Mouse (Mus musculus) intestine, postnatal 0 days (tissue): ENCODE measurements around the gene 1110059E24Rik. TPM values are rescaled to one million over a fixed set of nuclear protein-coding genes. Genes with fewer than 3 reads are reported as not detected.

Source experiments
- ATAC-seq: fragments of 200-750 bp; cut with Nextera tagmentation; 2 replicates; pipeline ENCODE4 v1.8.0; 2017; ENCODE audit warnings: mild to moderate bottlenecking, moderate TSS enrichment, moderate library complexity
- H3K27ac ChIP-seq: fragments of 300-500 bp; sonication (generic); 2 replicates; pipeline ENCODE4 v1.5.1; 2014; ENCODE audit warnings: mild to moderate bottlenecking, low read depth, low read length, moderate library complexity
- H3K27me3 ChIP-seq: fragments of 300-500 bp; sonication (generic); replicated peaks from 2 replicates; pipeline ENCODE4 v1.6.1; 2014; ENCODE audit warnings: low read length, mixed read lengths; ENCODE audit not compliant: control insufficient read depth, insufficient read depth
- H3K36me3 ChIP-seq: fragments of 300-500 bp; sonication (generic); 2 replicates; pipeline ENCODE4 v1.6.1; 2014; ENCODE audit warnings: mild to moderate bottlenecking, moderate library complexity; ENCODE audit not compliant: control insufficient read depth, insufficient read depth
- H3K4me1 ChIP-seq: fragments of 300-500 bp; sonication (generic); replicated peaks from 2 replicates; pipeline ENCODE4 v1.6.1; 2014; ENCODE audit warnings: antibody characterized with exemption, low read length, mixed read lengths; ENCODE audit not compliant: control insufficient read depth, insufficient read depth
- H3K4me2 ChIP-seq: fragments of 300-500 bp; sonication (generic); replicated peaks from 2 replicates; pipeline ENCODE4 v1.6.1; 2014; ENCODE audit warnings: low read depth, mild to moderate bottlenecking, moderate library complexity
- H3K4me3 ChIP-seq: fragments of 300-500 bp; sonication (generic); 2 replicates; pipeline ENCODE4 v1.5.1; 2014; ENCODE audit warnings: low read depth, low read length
- H3K9ac ChIP-seq: fragments of 300-500 bp; sonication (generic); 2 replicates; pipeline ENCODE4 v1.6.1; 2014; ENCODE audit warnings: mild to moderate bottlenecking, low read depth, low read length
- H3K9me3 ChIP-seq: fragments of 300-500 bp; sonication (generic); 2 replicates; pipeline ENCODE4 v1.6.1; 2016; ENCODE audit warnings: mixed run types; ENCODE audit not compliant: control insufficient read depth
- CTCF ChIP-seq: sonication (generic); IDR thresholded peaks from 2 replicates; pipeline ENCODE4 v1.5.1; 2016; ENCODE audit warnings: low read depth, mild to moderate bottlenecking, control low read depth, antibody characterized with exemption, moderate library complexity
- WGBS: fragments of 180-500 bp; shearing (Covaris S2); extraction: QIAGEN DNeasy Blood & Tissue Kit; methylation state at CpG from one replicate; pipeline ENCODE4 v1.1.7; 2014; 5-methylcytosine and 5-hydroxymethylcytosine counted together
- polyA plus RNA-seq: library from polyadenylated mRNA; unstranded; fragments of >200 nt; fragmentation: Nextera tagmentation; extraction: Ambion mirVana; gene quantifications from 2 replicates; pipeline ENCODE4 v1.2.1, GENCODE M21; 2015

The 1110059E24Rik gene
- polyA plus RNA-seq, 1 experiment from 2014 or later, result 46.5 TPM

- Histone ChIP-seq H3K27ac (no peak overlapping the region), H3K36me3 (no peaks in the 10 kb centered on the region), H3K9me3 (no peaks in the 10 kb centered on the region), H3K4me3 (no peak overlapping the region), H3K27me3 (no peaks in the 10 kb centered on the region), H3K4me1 (no peaks in the 10 kb centered on the region), H3K9ac (no peak overlapping the region), H3K4me2 (no peak overlapping the region)
- WGBS, result 77% methylated on average over 3 of the region's 3 CpGs
- TF ChIP-seq CTCF, result no peak
- no peak for ATAC-seq
Observed at GRCm38 (mm10) chr19:21615801-21616200, 37.0 kb downstream of the 1110059E24Rik start.

- no peak overlapping the region for H3K27ac ChIP-seq
- H3K9me3 ChIP-seq, result no peaks in the 10 kb centered on the region
- no peaks in the 10 kb centered on the region for H3K4me1 ChIP-seq
- no peaks in the 10 kb centered on the region for H3K27me3 ChIP-seq
- H3K9ac ChIP-seq, result no peak overlapping the region
- ATAC-seq, result no peak
- 91% methylated on average over 9 of the region's 9 CpGs for WGBS
- no peak overlapping the region for H3K4me3 ChIP-seq
- H3K4me2 ChIP-seq, result no peak overlapping the region
- H3K36me3 ChIP-seq, result no peaks in the 10 kb centered on the region
- TF ChIP-seq CTCF, result no peak
Observed at GRCm38 (mm10) chr19:21611725-21612575, 40.8 kb downstream of the 1110059E24Rik start.

- H3K9me3 ChIP-seq, result no peaks in the 10 kb centered on the region
- ATAC-seq, result no peak
Observed at GRCm38 (mm10) chr19:21611297-21611696, 41.5 kb downstream of the 1110059E24Rik start.

GRCm38 (mm10) chr19:21610240-21610639 lies 42.5 kb downstream of the 1110059E24Rik start:
- Histone ChIP-seq H3K9ac (no peak overlapping the region), H3K27ac (no peak overlapping the region), H3K36me3 (no peaks in the 10 kb centered on the region), H3K9me3 (no peaks in the 10 kb centered on the region), H3K4me1 (no peaks in the 10 kb centered on the region), H3K27me3 (no peaks in the 10 kb centered on the region), H3K4me3 (no peak overlapping the region), H3K4me2 (no peak overlapping the region)
- TF ChIP-seq CTCF, result no peak
- 84% methylated on average over 6 of the region's 6 CpGs for WGBS
- ATAC-seq, result no peak

More at GRCm38 (mm10) chr19:21611297-21611696, 41.5 kb downstream of the 1110059E24Rik start:
- H3K27ac ChIP-seq, result no peak overlapping the region
- no peak for TF ChIP-seq CTCF
- no peaks in the 10 kb centered on the region for H3K27me3 ChIP-seq
- no peak overlapping the region for H3K4me3 ChIP-seq
- no peak overlapping the region for H3K9ac ChIP-seq
- no peaks in the 10 kb centered on the region for H3K4me1 ChIP-seq
- no peaks in the 10 kb centered on the region for H3K36me3 ChIP-seq
- 80% methylated on average over 6 of the region's 6 CpGs for WGBS
- H3K4me2 ChIP-seq, result no peak overlapping the region

- Histone ChIP-seq H3K4me3 (no peak overlapping the region), H3K9ac (no peak overlapping the region), H3K9me3 (no peaks in the 10 kb centered on the region), H3K4me1 (0 out of 2 replicates have a peak, but pooled peaks cover 2% of the 10 kb centered on the region), H3K36me3 (no peaks in the 10 kb centered on the region), H3K4me2 (no peak overlapping the region), H3K27me3 (no peaks in the 10 kb centered on the region), H3K27ac (no peak overlapping the region; the same call in 1 of the 2 replicates)
- no peak for ATAC-seq
- no peak for TF ChIP-seq CTCF
- WGBS, result 80% methylated on average over 3 of the region's 3 CpGs
Observed at GRCm38 (mm10) chr19:21605294-21605693, 47.5 kb downstream of the 1110059E24Rik start.

- 23% methylated on average over 3 of the region's 3 CpGs for WGBS
- Histone ChIP-seq H3K9ac (no peak overlapping the region), H3K9me3 (no peaks in the 10 kb centered on the region), H3K4me2 (no peak overlapping the region), H3K27ac (no peak overlapping the region), H3K4me3 (no peak overlapping the region), H3K27me3 (no peaks in the 10 kb centered on the region), H3K4me1 (0 out of 2 replicates have a peak, but pooled peaks cover 2% of the 10 kb centered on the region), H3K36me3 (no peaks in the 10 kb centered on the region)
- peak; percentile 85 for ATAC-seq
- no peak for TF ChIP-seq CTCF
Observed at GRCm38 (mm10) chr19:21603836-21604235, 48.9 kb downstream of the 1110059E24Rik start.
